Mouse (Mus musculus) embryonic facial prominence, embryonic 11.5 days (tissue): ENCODE measurements around the gene AI661453. TPM values are rescaled to one million over a fixed set of nuclear protein-coding genes. Genes with fewer than 3 reads are reported as not detected.

Experiments used
- ATAC-seq: fragments of 200-750 bp; cut with Nextera tagmentation; replicated peaks from 2 replicates; pipeline ENCODE4 v1.8.0; 2017; ENCODE audit warnings: low read depth; ENCODE audit not compliant: insufficient number of reproducible peaks, low FRiP score, low TSS enrichment
- DNase-seq: peaks from one replicate; pipeline ENCODE4 v3.0.0-alpha.2; 2015; ENCODE audit warnings: low spot score
- H3K27ac ChIP-seq: fragments of 300-500 bp; sonication (generic); replicated peaks from 2 replicates; pipeline ENCODE4 v1.5.1; 2014; ENCODE audit warnings: mild to moderate bottlenecking, low read depth, low read length, control low read depth
- H3K27me3 ChIP-seq: fragments of 300-500 bp; sonication (generic); 2 replicates; pipeline ENCODE4 v1.6.1; 2014; ENCODE audit warnings: mild to moderate bottlenecking, low read length, moderate library complexity, mixed read lengths; ENCODE audit not compliant: control insufficient read depth, insufficient read depth
- H3K36me3 ChIP-seq: fragments of 300-500 bp; sonication (generic); replicated peaks from 2 replicates; pipeline ENCODE4 v1.6.1; 2014; ENCODE audit warnings: low read depth, mild to moderate bottlenecking, low read length, moderate library complexity, mixed read lengths; ENCODE audit not compliant: control insufficient read depth, insufficient read depth
- H3K4me1 ChIP-seq: fragments of 300-500 bp; sonication (generic); 2 replicates; pipeline ENCODE4 v1.6.1; 2014; ENCODE audit warnings: low read length, mixed read lengths; ENCODE audit not compliant: control insufficient read depth, insufficient read depth
- H3K4me2 ChIP-seq: fragments of 300-500 bp; sonication (generic); 2 replicates; pipeline ENCODE4 v1.6.1; 2014; ENCODE audit warnings: low read depth, mild to moderate bottlenecking, control low read depth, low read length, moderate library complexity
- H3K4me3 ChIP-seq: fragments of 300-500 bp; sonication (generic); 2 replicates; pipeline ENCODE4 v1.5.1; 2014; ENCODE audit warnings: low read depth, low read length, control low read depth
- H3K9ac ChIP-seq: fragments of 300-500 bp; sonication (generic); replicated peaks from 2 replicates; pipeline ENCODE4 v1.6.1; 2014; ENCODE audit warnings: mild to moderate bottlenecking, control low read depth, low read length
- H3K9me3 ChIP-seq: fragments of 300-500 bp; sonication (generic); replicated peaks from 2 replicates; pipeline ENCODE4 v1.6.1; 2016; ENCODE audit warnings: mild to moderate bottlenecking, low read length, inconsistent platforms, mixed read lengths; ENCODE audit not compliant: control insufficient read depth
- WGBS: fragments of 180-500 bp; shearing (Covaris S2); extraction: QIAGEN DNeasy Blood & Tissue Kit; methylation state at CpG from one replicate; pipeline ENCODE4 v1.1.7; 2014; 5-methylcytosine and 5-hydroxymethylcytosine counted together
- polyA plus RNA-seq: library from polyadenylated mRNA; unstranded; fragments of >200 nt; fragmentation: Nextera tagmentation; extraction: Ambion mirVana; gene quantifications from 2 replicates; pipeline ENCODE4 v1.2.1, GENCODE M21; 2014

Gene AI661453
- 0.43 and 0.93 TPM in 2 replicates for polyA plus RNA-seq

- peak within 1 kb of the TSS; percentile 44; the same call in 1 of the 2 replicates for H3K9ac ChIP-seq
- under 1% methylated on average over 45 of the region's 45 CpGs for WGBS
- no peaks in the 10 kb centered on the region for H3K36me3 ChIP-seq
- H3K4me1 ChIP-seq, result no peaks in the 10 kb centered on the region; the same call in 1 of the 2 replicates
- no peaks in the 10 kb centered on the region for H3K9me3 ChIP-seq
- no peak for ATAC-seq
- peak; percentile 52 for DNase-seq
- H3K27ac ChIP-seq, result no peak within 1 kb of the TSS
- peak within 1 kb of the TSS; percentile 79 for H3K4me2 ChIP-seq
- H3K27me3 ChIP-seq, result peaks cover 20% of the 10 kb centered on the region
- H3K4me3 ChIP-seq, result peak within 1 kb of the TSS; percentile 36
Observed at GRCm38 (mm10) chr17:47436156-47436906, at the start of gene AI661453. Gene AI661453 (plus strand): TSS chr17:47436615.

GRCm38 (mm10) chr17:47386649-47387048 is 49.8 kb upstream of the AI661453 start:
- no peaks in the 10 kb centered on the region for H3K27me3 ChIP-seq
- H3K4me1 ChIP-seq, result no peaks in the 10 kb centered on the region
- no peak overlapping the region for H3K9ac ChIP-seq
- 58% methylated on average over 4 of the region's 4 CpGs for WGBS
- H3K4me2 ChIP-seq, result no peak overlapping the region
- H3K27ac ChIP-seq, result no peak overlapping the region
- no peak for ATAC-seq
- no peaks in the 10 kb centered on the region; the same call in 1 of the 2 replicates for H3K9me3 ChIP-seq
- peak; percentile 53 for DNase-seq
- H3K4me3 ChIP-seq, result no peak overlapping the region
- no peaks in the 10 kb centered on the region for H3K36me3 ChIP-seq

GRCm38 (mm10) chr17:47394223-47394869 is 42.1 kb upstream of the AI661453 start:
- no peaks in the 10 kb centered on the region for H3K4me1 ChIP-seq
- H3K4me3 ChIP-seq, result peak overlapping the region; percentile 8; the same call in 1 of the 2 replicates
- DNase-seq (no peak), ATAC-seq (no peak)
- peaks cover 13% of the 10 kb centered on the region for H3K27me3 ChIP-seq
- H3K4me2 ChIP-seq, result peak overlapping the region; percentile 25
- H3K9ac ChIP-seq, result no peak overlapping the region
- no peak overlapping the region for H3K27ac ChIP-seq
- WGBS, result 18% methylated on average over 24 of the region's 24 CpGs
- H3K36me3 ChIP-seq, result no peaks in the 10 kb centered on the region
- no peaks in the 10 kb centered on the region for H3K9me3 ChIP-seq

- Histone ChIP-seq H3K4me2 (peak overlapping the region; percentile 0), H3K9ac (no peak overlapping the region), H3K27ac (no peak overlapping the region), H3K36me3 (no peaks in the 10 kb centered on the region), H3K4me1 (no peaks in the 10 kb centered on the region), H3K27me3 (peaks cover 13% of the 10 kb centered on the region), H3K4me3 (no peak overlapping the region), H3K9me3 (no peaks in the 10 kb centered on the region)
- 3% methylated on average over 20 of the region's 20 CpGs for whole genome bisulfite sequencing
- ATAC-seq (no peak; the same call in 1 of the 2 replicates), DNase-seq (peak; percentile 59)
Observed at GRCm38 (mm10) chr17:47395376-47395913, 41.0 kb upstream of the AI661453 start.

GRCm38 (mm10) chr17:47399091-47399490 is 37.3 kb upstream of the AI661453 start:
- no peak overlapping the region for H3K4me3 ChIP-seq
- H3K9me3 ChIP-seq, result no peaks in the 10 kb centered on the region
- no peaks in the 10 kb centered on the region for H3K36me3 ChIP-seq
- no peak overlapping the region for H3K4me2 ChIP-seq
- no peak overlapping the region for H3K27ac ChIP-seq
- peaks cover 11% of the 10 kb centered on the region for H3K27me3 ChIP-seq
- no peaks in the 10 kb centered on the region for H3K4me1 ChIP-seq
- no peak for ATAC-seq
- DNase-seq, result no peak
- no peak overlapping the region for H3K9ac ChIP-seq
- WGBS, result 87% methylated on average over 8 of the region's 8 CpGs

- ATAC-seq (no peak), DNase-seq (no peak)
- peaks cover 5% of the 10 kb centered on the region; the same call in 1 of the 2 replicates for H3K27me3 ChIP-seq
- H3K9me3 ChIP-seq, result no peaks in the 10 kb centered on the region
- no peaks in the 10 kb centered on the region for H3K36me3 ChIP-seq
- H3K4me3 ChIP-seq, result no peak within 1 kb of the TSS
- no peak within 1 kb of the TSS for H3K27ac ChIP-seq
- 39% methylated on average over 10 of the region's 10 CpGs for WGBS
- H3K9ac ChIP-seq, result no peak within 1 kb of the TSS
- no peak within 1 kb of the TSS for H3K4me2 ChIP-seq
- H3K4me1 ChIP-seq, result no peaks in the 10 kb centered on the region
Observed at GRCm38 (mm10) chr17:47400451-47400850, 36.0 kb upstream of the AI661453 start, which contains the start of gene Guca1a. Gene Guca1a (minus strand): TSS chr17:47400584.

GRCm38 (mm10) chr17:47407717-47408557 is 28.5 kb upstream of the AI661453 start:
- DNase-seq (no peak), ATAC-seq (no peak)
- Histone ChIP-seq H3K9ac (no peak overlapping the region), H3K9me3 (no peaks in the 10 kb centered on the region), H3K4me3 (no peak overlapping the region), H3K4me2 (no peak overlapping the region), H3K36me3 (no peaks in the 10 kb centered on the region), H3K27ac (no peak overlapping the region), H3K4me1 (no peaks in the 10 kb centered on the region; the same call in 1 of the 2 replicates), H3K27me3 (peaks cover 10% of the 10 kb centered on the region)
- 60% methylated on average over 10 of the region's 10 CpGs for WGBS
